Mouse (Mus musculus) yolk sac, embryonic 10.5 days (tissue): ENCODE results near the gene Snx8.

Source experiments
- DNase-seq: peaks from one replicate; pipeline ENCODE4 v3.0.0-alpha.2; 2017; ENCODE audit warnings: low spot score

Snx8 gene

DNA sequence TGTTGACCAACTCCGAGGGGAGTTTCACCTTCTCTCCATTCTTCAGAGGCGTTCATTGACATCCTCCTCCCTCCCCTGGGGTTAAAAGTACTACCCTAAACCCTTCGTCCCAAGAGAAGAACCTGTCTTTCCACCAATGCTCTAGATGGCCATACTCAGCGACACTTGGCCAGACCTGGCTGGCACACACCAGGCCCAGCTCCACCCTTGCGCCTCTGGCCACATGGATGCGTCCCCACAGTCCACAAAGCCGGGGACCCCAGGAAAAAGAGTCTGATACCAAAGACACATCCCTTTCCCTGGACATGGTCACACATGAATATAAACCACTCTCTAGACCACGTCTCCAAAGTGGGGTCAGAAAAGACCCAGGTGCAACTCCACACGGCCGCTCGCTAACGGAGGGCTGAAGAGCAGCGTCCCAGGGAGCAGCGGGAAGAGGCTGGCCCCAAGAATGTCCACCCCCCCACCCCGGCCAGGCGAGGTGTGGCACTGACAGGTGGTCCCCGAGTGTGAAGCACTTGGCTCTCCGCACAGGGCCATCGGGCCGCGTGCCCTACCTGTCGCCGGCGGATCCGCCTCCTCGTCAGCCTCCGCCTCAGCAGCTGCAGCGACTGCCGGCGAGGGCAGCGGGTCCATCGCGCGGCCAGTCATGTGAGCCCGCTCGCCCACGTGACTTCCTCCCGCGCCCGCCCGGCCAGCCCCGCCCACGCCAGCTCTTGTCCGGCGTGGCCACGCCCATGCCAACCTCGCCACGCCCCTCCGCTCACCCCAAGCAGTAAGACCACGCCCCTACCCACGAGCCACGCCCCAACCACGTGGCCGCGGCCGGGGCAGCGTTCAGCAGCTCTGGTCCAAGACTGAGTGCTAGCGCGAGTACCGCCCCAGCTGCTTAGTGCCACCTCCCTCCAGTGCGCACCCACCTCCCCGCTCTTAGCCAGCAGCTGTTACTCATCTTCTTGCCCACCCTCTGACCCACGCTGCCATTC is at the start of gene Snx8:
TSS of gene Snx8 (minus strand) at position 675 of the 989 bp plus-strand sequence.
- DNase-seq = peak; percentile 97

- DNase-seq = no peak
Observed at GRCm38 (mm10) chr5:140425016-140425783, 36.1 kb upstream of the Snx8 start.

DNA sequence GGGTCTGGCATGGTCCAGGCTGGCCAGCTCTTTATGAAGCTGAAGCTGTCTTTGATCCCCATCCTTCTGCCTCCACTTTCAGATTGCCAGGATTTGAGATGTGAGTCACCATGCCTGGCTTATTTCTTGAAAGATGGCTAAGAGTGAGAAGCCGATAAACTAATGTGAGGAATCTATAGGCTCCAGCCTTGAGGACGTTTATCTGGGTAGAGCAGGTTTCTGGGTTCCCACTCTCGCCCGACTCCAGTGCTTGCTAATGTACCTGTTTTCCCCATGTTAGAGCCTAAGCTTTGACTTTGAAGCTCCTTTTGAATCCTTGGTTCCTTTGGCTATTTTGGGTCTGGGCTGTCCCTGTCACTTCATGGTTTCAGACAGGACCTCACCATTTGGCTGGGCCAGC is 31.6 kb upstream of the Snx8 start:
- no peak for DNase-seq

GRCm38 (mm10) chr5:140419442-140420080 is 30.5 kb upstream of the Snx8 start:
- DNase-seq = peak; percentile 12

DNA sequence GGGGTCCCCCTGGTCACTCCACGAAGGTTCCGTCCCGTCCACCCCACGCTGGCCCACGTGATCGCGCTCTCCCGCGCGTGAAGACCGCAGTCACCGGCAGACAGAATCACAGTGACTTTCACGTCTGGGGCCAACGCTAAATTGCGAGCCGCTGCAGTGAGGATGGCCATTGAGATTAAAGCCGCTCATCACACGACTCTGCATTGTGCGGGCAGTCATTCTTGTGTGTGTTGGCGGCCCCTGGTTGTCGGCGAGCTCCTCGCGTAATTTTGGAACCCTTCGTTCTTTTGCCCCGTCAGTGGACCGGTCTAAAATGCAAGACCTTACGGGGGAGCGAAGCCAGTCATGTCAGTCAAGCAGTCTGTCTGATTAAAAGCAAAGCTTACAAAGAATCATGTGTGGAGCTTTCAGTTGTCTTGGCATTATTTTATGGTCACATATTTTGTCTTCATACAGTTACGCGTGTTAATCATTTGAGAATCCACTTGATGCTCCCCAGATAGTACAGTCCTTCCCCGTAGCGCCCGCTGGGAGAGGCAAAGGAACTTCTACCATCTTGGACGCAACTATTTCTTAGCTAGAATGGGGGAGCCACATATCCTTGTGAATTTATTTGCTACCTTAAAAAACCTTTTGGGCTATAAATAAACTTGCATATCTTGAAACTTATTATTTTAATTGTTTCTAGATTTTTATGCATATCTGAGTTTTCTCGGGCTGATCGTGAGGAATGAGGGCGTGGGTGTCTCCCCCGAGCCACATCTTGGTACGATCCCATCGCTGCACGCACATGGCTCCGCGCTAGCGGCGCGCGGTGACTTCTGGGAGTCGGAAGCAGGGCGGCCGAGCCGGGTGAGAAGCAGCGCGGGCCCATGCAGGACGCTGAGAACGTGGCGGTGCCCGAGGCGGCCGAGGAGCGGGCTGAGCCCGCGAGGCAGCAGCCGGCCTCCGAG is 29.7 kb upstream of the Snx8 start, which contains the start of gene Eif3b:
TSS of gene Eif3b (plus strand) at position 840 of the 953 bp plus-strand sequence.
- DNase-seq = peak; percentile 93

GRCm38 (mm10) chr5:140418106-140418488 is 29.0 kb upstream of the Snx8 start:
- no peak for DNase-seq

DNA sequence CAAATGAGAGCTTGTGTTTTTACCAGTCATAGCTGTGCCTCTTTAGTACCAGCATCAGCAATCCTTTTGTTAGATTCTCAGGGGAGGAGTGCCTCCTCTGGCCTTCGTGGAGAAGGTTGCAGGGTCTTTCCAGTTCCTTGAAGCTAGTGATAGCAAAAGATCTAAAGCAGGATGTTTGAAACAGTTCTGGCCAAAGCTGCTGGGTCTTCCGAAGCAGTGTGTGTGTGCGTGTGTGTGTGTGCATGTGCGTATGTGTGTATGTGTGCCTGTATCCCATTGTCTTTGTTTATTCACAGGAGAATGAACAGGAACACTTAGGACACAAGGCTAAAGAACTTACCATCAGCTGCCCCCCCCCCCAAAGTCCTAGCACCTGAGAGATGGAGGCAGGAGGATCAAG is 25.6 kb upstream of the Snx8 start:
- DNase-seq = no peak

GRCm38 (mm10) chr5:140411339-140411738 is 22.3 kb upstream of the Snx8 start:
- DNase-seq = peak; percentile 21

GRCm38 (mm10) chr5:140408801-140409200 is 19.7 kb upstream of the Snx8 start:
- DNase-seq = no peak

DNA sequence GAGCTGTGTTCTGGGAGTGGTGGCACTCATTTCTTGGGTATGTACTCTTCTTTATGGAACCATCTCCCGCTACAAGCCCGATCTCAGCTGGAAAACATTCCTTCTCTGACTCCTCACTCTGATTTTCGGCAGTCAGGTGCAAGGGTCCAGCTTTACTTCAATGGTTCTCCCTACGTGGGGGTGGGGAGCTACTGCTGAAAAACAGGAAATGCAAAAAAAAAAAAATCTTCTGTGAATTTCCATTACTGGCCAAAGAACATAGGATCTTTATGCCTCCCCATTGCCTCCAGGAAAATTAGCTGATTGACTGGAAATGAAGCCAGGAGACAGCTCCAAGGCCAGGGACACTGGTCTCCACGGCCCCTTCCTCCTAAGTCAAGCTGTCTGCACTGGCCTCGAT is 17.6 kb upstream of the Snx8 start:
- no peak for DNase-seq

- no peak for DNase-seq
Observed at GRCm38 (mm10) chr5:140405126-140405525, 16.1 kb upstream of the Snx8 start.

GRCm38 (mm10) chr5:140402640-140403270 is 13.7 kb upstream of the Snx8 start:
- DNase-seq = no peak

DNA sequence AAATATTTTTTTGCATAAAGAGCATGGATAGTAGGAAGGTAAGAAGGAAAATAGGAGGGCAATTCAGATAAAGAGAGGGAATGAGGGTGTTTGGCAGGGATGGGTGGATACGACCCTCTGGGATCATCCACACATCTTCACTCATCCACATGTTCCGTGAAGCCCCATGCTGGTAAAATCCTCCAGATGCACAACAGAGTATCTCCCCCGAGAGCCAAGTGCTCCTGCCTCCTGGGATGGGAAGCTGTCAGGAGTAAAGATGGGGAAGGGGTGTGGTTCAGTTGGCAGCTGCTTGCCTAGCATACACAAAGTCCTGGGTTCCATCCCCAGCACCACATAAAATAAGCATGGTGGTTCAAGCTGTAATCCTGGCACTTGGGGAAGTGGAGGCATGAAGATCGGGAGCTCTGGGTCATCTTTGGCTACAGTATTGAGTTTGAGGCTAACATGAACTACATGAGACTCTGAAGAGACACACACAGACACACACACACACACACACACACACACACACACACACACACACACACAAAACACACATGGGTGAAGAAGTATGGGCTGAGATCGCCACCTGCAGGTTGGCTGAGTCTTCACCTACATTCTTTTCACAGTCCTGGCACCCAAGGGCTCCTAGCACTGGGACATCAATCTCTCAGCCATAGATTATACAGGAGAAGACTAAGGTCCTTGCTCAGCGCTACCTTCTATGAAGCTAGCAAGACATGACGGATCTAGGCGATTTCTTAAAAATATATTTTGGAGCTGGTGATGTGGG is 7.3 kb upstream of the Snx8 start:
- no peak for DNase-seq

- no peak for DNase-seq
Observed at GRCm38 (mm10) chr5:140392701-140393100, 3.6 kb upstream of the Snx8 start.

DNA sequence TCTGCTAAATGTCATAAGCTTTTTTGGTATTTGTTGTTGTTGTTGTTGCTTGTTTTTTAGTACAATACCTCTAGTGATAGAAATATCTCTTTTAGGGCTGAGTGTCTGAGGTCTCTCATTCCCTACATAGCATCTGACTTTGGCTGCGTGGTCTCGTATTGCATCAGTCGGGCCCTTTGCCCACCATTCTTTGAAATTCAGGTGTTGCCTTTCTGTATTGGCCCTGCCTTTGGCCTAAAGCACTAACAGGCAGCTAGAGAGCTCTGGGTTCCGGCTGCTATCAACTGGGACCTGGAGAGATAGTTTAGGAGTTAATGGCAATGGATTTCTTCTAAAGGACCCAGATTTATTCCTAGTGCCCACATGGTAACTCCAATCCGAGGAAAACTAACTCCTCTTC is 2.9 kb upstream of the Snx8 start:
- DNase-seq = no peak

GRCm38 (mm10) chr5:140391435-140391834 is 2.4 kb upstream of the Snx8 start:
- DNase-seq = no peak

- no peak for DNase-seq
Observed at GRCm38 (mm10) chr5:140389647-140390046, 585 bp upstream of the Snx8 start.

- no peak for DNase-seq
Observed at GRCm38 (mm10) chr5:140387816-140388510, 1.1 kb downstream of the Snx8 start.

GRCm38 (mm10) chr5:140387236-140387635 is 1.8 kb downstream of the Snx8 start:
- DNase-seq = no peak
